Mouse (Mus musculus): Measurements from ENCODE around the gene Prss3. TPM values are rescaled to one million over a fixed set of nuclear protein-coding genes. Genes with fewer than 3 reads are reported as not detected.
A peak's percentile ranks its signal among the peaks of the same experiment; 100 is the strongest.
"Not testable (repeated sequence)": the region's sequence is repeated elsewhere in the genome, so short reads cannot be mapped to it uniquely, and the experiment has no call there.

Gene Prss3
- not detected in 2 replicates for total RNA-seq (2017)

- not testable (repeated sequence) for ATAC-seq (replicated peaks; ENCODE audit: low read depth, poor library complexity, severe bottlenecking)
Observed at GRCm38 (mm10) chr6:41377578-41377977, at the start of gene Prss3. Prss3 (minus strand) TSS chr6:41377678.

- ATAC-seq (replicated peaks; ENCODE audit: low read depth, poor library complexity, severe bottlenecking): not testable (repeated sequence)
Observed at GRCm38 (mm10) chr6:41392056-41392455, 14.6 kb upstream of the Prss3 start, which contains the start of gene Gm5771. Gm5771 (plus strand) TSS chr6:41392356.

- ATAC-seq (replicated peaks; ENCODE audit: low read depth, poor library complexity, severe bottlenecking): not testable (repeated sequence)
Observed at GRCm38 (mm10) chr6:41391640-41392039, 14.2 kb upstream of the Prss3 start.

GRCm38 (mm10) chr6:41386781-41387180 is 9.3 kb upstream of the Prss3 start:
- ATAC-seq (replicated peaks; ENCODE audit: low read depth, poor library complexity, severe bottlenecking): no peak

DNA sequence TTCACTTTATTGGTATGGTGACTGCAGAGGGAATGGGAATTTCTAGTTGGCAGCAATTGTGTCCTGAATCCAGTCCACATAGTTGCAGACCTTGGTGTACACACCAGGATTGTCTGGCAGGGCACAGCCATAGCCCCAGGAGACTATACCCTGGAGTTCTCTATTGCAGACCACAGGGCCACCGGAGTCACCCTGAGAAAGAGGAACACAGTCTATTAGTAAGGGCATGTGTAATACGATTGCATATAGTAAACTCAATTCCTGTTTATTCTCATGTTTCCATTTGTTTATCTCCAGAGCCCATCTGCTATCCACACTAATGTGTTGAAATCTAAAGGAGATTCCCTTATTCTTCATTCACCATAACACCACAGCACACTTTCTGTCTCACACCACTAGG is 3.7 kb downstream of the Prss3 start:
- ATAC-seq (replicated peaks; ENCODE audit: low read depth, poor library complexity, severe bottlenecking): peak; percentile 56; the same call in 1 of the 2 replicates

DNA sequence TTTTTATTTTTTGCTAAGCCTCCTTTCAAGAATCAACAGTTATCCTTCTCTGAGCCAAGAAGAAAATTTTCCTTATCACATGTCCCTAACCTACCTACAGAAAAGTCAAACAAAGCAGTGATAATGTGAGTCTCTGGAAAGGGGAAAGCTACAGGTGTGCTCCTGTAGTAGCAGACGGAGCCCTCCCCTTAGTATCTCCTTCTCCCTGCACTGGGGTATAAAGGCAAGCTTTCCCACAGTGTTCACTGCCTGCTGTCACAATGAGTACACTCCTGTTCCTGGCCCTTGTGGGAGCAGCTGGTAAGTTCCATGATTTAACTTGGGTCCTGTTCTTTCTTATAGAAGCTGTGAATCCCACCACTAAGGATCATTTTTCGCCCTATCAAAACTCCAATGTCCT is 23.5 kb downstream of the Prss3 start, which contains the start of gene Try10:
TSS of gene Try10 (plus strand) at position 174 of the 400 bp plus-strand sequence.
- ATAC-seq (replicated peaks; ENCODE audit: low read depth, poor library complexity, severe bottlenecking): no peak

Other genes starting within 250 kb of the Prss3 start
- gene Try4, start 75.4 kb downstream of the Prss3 start, total RNA-seq (2017): not detected in 2 replicates
- gene Try5, start 60.8 kb downstream of the Prss3 start, total RNA-seq (2017): not detected in 2 replicates
- not detected in 2 replicates for gene Try10, start 23.6 kb downstream of the Prss3 start, total RNA-seq (2017)
- not detected in 2 replicates for gene Gm5771, start 14.7 kb upstream of the Prss3 start, total RNA-seq (2017)
- not detected in 2 replicates for gene Gm10334, start 68.5 kb upstream of the Prss3 start, total RNA-seq (2017)
- gene Prss1, start 81.3 kb upstream of the Prss3 start, total RNA-seq (2017): not detected in 2 replicates
- gene Prss2, start 144.1 kb upstream of the Prss3 start, total RNA-seq (2017): not detected in 2 replicates
- 3.2 and 6.5 TPM in 2 replicates for gene Ephb6, start 227.8 kb upstream of the Prss3 start, total RNA-seq (2017)